Mouse (Mus musculus) liver, embryonic 14.5 days (tissue): ENCODE measurements around the gene Lypd5.

Source experiments
- CTCF ChIP-seq: IDR thresholded peaks from 2 replicates; pipeline ENCODE4 v1.5.1; 2016; ENCODE audit warnings: antibody characterized with exemption, low read depth, control low read depth
- EP300 ChIP-seq: IDR thresholded peaks from 2 replicates; pipeline ENCODE4 v1.6.1; 2016; ENCODE audit warnings: antibody characterized with exemption, low read depth

GRCm38 (mm10) chr7:24325675-24326128 lies 23.3 kb upstream of the Lypd5 start:
- TF ChIP-seq CTCF (no peak), EP300 (no peak)
